Mouse (Mus musculus) liver, embryonic 11.5 days (tissue): Measurements from ENCODE around the gene Islr. TPM values are rescaled to one million over a fixed set of nuclear protein-coding genes. Genes with fewer than 3 reads are reported as not detected.
A peak's percentile ranks its signal among the peaks of the same experiment; 100 is the strongest.

Source experiments
- ATAC-seq: fragments of 200-750 bp; cut with Nextera tagmentation; replicated peaks from 2 replicates; pipeline ENCODE4 v1.8.0; 2017; ENCODE audit warnings: moderate number of reproducible peaks, mild to moderate bottlenecking, moderate TSS enrichment, moderate library complexity; ENCODE audit not compliant: low FRiP score
- DNase-seq: peaks from one replicate; pipeline ENCODE4 v3.0.0-alpha.2; 2017; ENCODE audit warnings: low spot score
- H3K27ac ChIP-seq: fragments of 300-500 bp; sonication (generic); 2 replicates; pipeline ENCODE4 v1.5.1; 2014; ENCODE audit warnings: mild to moderate bottlenecking, low read depth, low read length, control low read depth
- H3K27me3 ChIP-seq: fragments of 300-500 bp; sonication (generic); replicated peaks from 2 replicates; pipeline ENCODE4 v1.6.1; 2014; ENCODE audit warnings: low read length, mixed read lengths; ENCODE audit not compliant: control insufficient read depth, insufficient read depth
- H3K36me3 ChIP-seq: fragments of 300-500 bp; sonication (generic); 2 replicates; pipeline ENCODE4 v1.6.1; 2014; ENCODE audit warnings: mild to moderate bottlenecking, low read length, moderate library complexity, mixed read lengths; ENCODE audit not compliant: control insufficient read depth, insufficient read depth
- H3K4me1 ChIP-seq: fragments of 300-500 bp; sonication (generic); replicated peaks from 2 replicates; pipeline ENCODE4 v1.6.1; 2014; ENCODE audit warnings: low read length, mixed read lengths; ENCODE audit not compliant: control insufficient read depth, insufficient read depth
- H3K4me2 ChIP-seq: fragments of 300-500 bp; sonication (generic); 2 replicates; pipeline ENCODE4 v1.6.1; 2014; ENCODE audit warnings: mild to moderate bottlenecking, control low read depth, moderate library complexity
- H3K4me3 ChIP-seq: fragments of 300-500 bp; sonication (generic); 2 replicates; pipeline ENCODE4 v1.5.1; 2014; ENCODE audit warnings: low read depth, low read length, control low read depth
- H3K9ac ChIP-seq: fragments of 300-500 bp; sonication (generic); 2 replicates; pipeline ENCODE4 v1.6.1; 2014; ENCODE audit warnings: low read depth, low read length, control low read depth
- H3K9me3 ChIP-seq: fragments of 300-500 bp; sonication (generic); 2 replicates; pipeline ENCODE4 v1.6.1; 2016; ENCODE audit warnings: low read length, inconsistent platforms, mixed read lengths; ENCODE audit not compliant: control insufficient read depth
- WGBS: fragments of 180-500 bp; shearing (Covaris S2); extraction: QIAGEN DNeasy Blood & Tissue Kit; methylation state at CpG from one replicate; pipeline ENCODE4 v1.1.7; 2014; 5-methylcytosine and 5-hydroxymethylcytosine counted together
- polyA plus RNA-seq: library from polyadenylated mRNA; unstranded; fragments of >200 nt; fragmentation: Nextera tagmentation; extraction: Ambion mirVana; gene quantifications from 2 replicates; pipeline ENCODE4 v1.2.1, GENCODE M21; 2014

Gene Islr
- polyA plus RNA-seq, 1 experiment from 2014 or later: 8.5 TPM

- Histone ChIP-seq H3K36me3 (no peaks in the 10 kb centered on the region), H3K4me2 (no peak within 1 kb of the TSS), H3K9ac (no peak within 1 kb of the TSS), H3K4me1 (peaks cover 12% of the 10 kb centered on the region), H3K27me3 (peaks cover 37% of the 10 kb centered on the region), H3K27ac (no peak within 1 kb of the TSS), H3K4me3 (no peak within 1 kb of the TSS), H3K9me3 (no peaks in the 10 kb centered on the region)
- WGBS: 37% methylated on average over 2 of the region's 2 CpGs
- DNase-seq: no peak
- no peak for ATAC-seq
These were observed 85.4 kb downstream of the Islr start, which contains the start of gene Ccdc33 for GRCm38 (mm10) chr9:58118671-58119070. Ccdc33 (minus strand) TSS chr9:58118823.

GRCm38 (mm10) chr9:58116024-58116651, 88.0 kb downstream of the Islr start:
- H3K27me3 ChIP-seq: peaks cover 55% of the 10 kb centered on the region
- no peak overlapping the region for H3K27ac ChIP-seq
- no peak overlapping the region for H3K9ac ChIP-seq
- whole genome bisulfite sequencing: 24% methylated on average over 7 of the region's 7 CpGs
- H3K4me2 ChIP-seq: no peak overlapping the region
- H3K9me3 ChIP-seq: no peaks in the 10 kb centered on the region
- DNase-seq (no peak), ATAC-seq (no peak)
- no peak overlapping the region for H3K4me3 ChIP-seq
- H3K4me1 ChIP-seq: peaks cover 16% of the 10 kb centered on the region
- no peaks in the 10 kb centered on the region for H3K36me3 ChIP-seq

GRCm38 (mm10) chr9:58115297-58115925, 88.7 kb downstream of the Islr start:
- H3K4me1 ChIP-seq: peaks cover 16% of the 10 kb centered on the region
- H3K27me3 ChIP-seq: peaks cover 55% of the 10 kb centered on the region
- H3K9me3 ChIP-seq: no peaks in the 10 kb centered on the region
- 22% methylated on average over 7 of the region's 7 CpGs for WGBS
- H3K9ac ChIP-seq: no peak overlapping the region
- H3K4me3 ChIP-seq: no peak overlapping the region
- H3K4me2 ChIP-seq: no peak overlapping the region
- no peak overlapping the region for H3K27ac ChIP-seq
- ATAC-seq: no peak
- no peak for DNase-seq
- no peaks in the 10 kb centered on the region for H3K36me3 ChIP-seq

GRCm38 (mm10) chr9:58114019-58114418, 90.1 kb downstream of the Islr start:
- Histone ChIP-seq H3K4me1 (peaks cover 16% of the 10 kb centered on the region), H3K9me3 (no peaks in the 10 kb centered on the region), H3K4me2 (no peak overlapping the region; the same call in 1 of the 2 replicates), H3K9ac (no peak overlapping the region), H3K4me3 (no peak overlapping the region), H3K27ac (no peak overlapping the region), H3K36me3 (no peaks in the 10 kb centered on the region), H3K27me3 (peaks cover 55% of the 10 kb centered on the region)
- WGBS: 6% methylated on average over 9 of the region's 9 CpGs
- ATAC-seq (no peak), DNase-seq (no peak)

GRCm38 (mm10) chr9:58113279-58113884, 90.7 kb downstream of the Islr start:
- H3K27ac ChIP-seq: no peak overlapping the region
- ATAC-seq: no peak
- H3K9ac ChIP-seq: 0 out of 2 replicates have a peak overlapping the region, but pooled peaks have one; percentile 9
- H3K4me1 ChIP-seq: peaks cover 16% of the 10 kb centered on the region
- WGBS: 4% methylated on average over 22 of the region's 22 CpGs
- no peak for DNase-seq
- H3K4me2 ChIP-seq: peak overlapping the region; percentile 40
- no peaks in the 10 kb centered on the region for H3K9me3 ChIP-seq
- no peaks in the 10 kb centered on the region for H3K36me3 ChIP-seq
- no peak overlapping the region for H3K4me3 ChIP-seq
- peaks cover 55% of the 10 kb centered on the region for H3K27me3 ChIP-seq

- DNase-seq (no peak), ATAC-seq (no peak)
- no peak overlapping the region; the same call in 1 of the 2 replicates for H3K4me2 ChIP-seq
- no peak overlapping the region for H3K4me3 ChIP-seq
- 7% methylated on average over 6 of the region's 6 CpGs for WGBS
- H3K27me3 ChIP-seq: peaks cover 53% of the 10 kb centered on the region
- H3K9me3 ChIP-seq: no peaks in the 10 kb centered on the region
- H3K27ac ChIP-seq: no peak overlapping the region
- peaks cover 16% of the 10 kb centered on the region for H3K4me1 ChIP-seq
- H3K9ac ChIP-seq: 0 out of 2 replicates have a peak overlapping the region, but pooled peaks have one; percentile 9
- H3K36me3 ChIP-seq: no peaks in the 10 kb centered on the region
These were observed 91.2 kb downstream of the Islr start for GRCm38 (mm10) chr9:58112866-58113278.

- no peak overlapping the region for H3K4me2 ChIP-seq
- no peak overlapping the region for H3K27ac ChIP-seq
- no peak for ATAC-seq
- H3K4me3 ChIP-seq: no peak overlapping the region
- H3K36me3 ChIP-seq: no peaks in the 10 kb centered on the region
- no peaks in the 10 kb centered on the region for H3K9me3 ChIP-seq
- peaks cover 16% of the 10 kb centered on the region for H3K4me1 ChIP-seq
- WGBS: 15% methylated on average over 5 of the region's 6 CpGs
- H3K27me3 ChIP-seq: peaks cover 48% of the 10 kb centered on the region
- no peak for DNase-seq
- no peak overlapping the region for H3K9ac ChIP-seq
These were observed 91.8 kb downstream of the Islr start for GRCm38 (mm10) chr9:58112321-58112751.

GRCm38 (mm10) chr9:58111431-58111830, 92.7 kb downstream of the Islr start:
- DNase-seq (no peak), ATAC-seq (no peak)
- H3K9me3 ChIP-seq: no peaks in the 10 kb centered on the region
- H3K4me3 ChIP-seq: no peak overlapping the region
- H3K27ac ChIP-seq: no peak overlapping the region
- H3K9ac ChIP-seq: no peak overlapping the region
- H3K36me3 ChIP-seq: no peaks in the 10 kb centered on the region
- H3K4me2 ChIP-seq: no peak overlapping the region
- H3K4me1 ChIP-seq: peaks cover 16% of the 10 kb centered on the region
- WGBS: 50% methylated on average over 6 of the region's 6 CpGs
- peaks cover 41% of the 10 kb centered on the region for H3K27me3 ChIP-seq
